Mouse (Mus musculus): ENCODE measurements at regions not wholly inside any gene's neighbourhood (a gene's known extent, or its start where the extent isn't known, plus 50 kb on each side); places are given as distances from the start of the nearest gene placed in this dataset.
A peak's percentile ranks its signal among the peaks of the same experiment; 100 is the strongest.

GRCm38 (mm10) chr12:28054444-28054843, 497.8 kb downstream of the Dcdc2c start:
- H3K27ac ChIP-seq, result no peak overlapping the region
- H3K36me3 ChIP-seq, result no peaks in the 10 kb centered on the region
- ATAC-seq (ENCODE audit: low FRiP score, low read depth), result no peak
- no peaks in the 10 kb centered on the region for H3K9me3 ChIP-seq
- no peak overlapping the region for H3K4me2 ChIP-seq (replicated peaks)
- 92% methylated on average over 11 of the region's 11 CpGs for whole genome bisulfite sequencing
- H3K27me3 ChIP-seq, result no peaks in the 10 kb centered on the region
- no peak overlapping the region for H3K9ac ChIP-seq
- no peak overlapping the region for H3K4me3 ChIP-seq
- H3K4me1 ChIP-seq, result no peaks in the 10 kb centered on the region

GRCm38 (mm10) chr12:28047989-28048388, 504.2 kb downstream of the Dcdc2c start:
- 69% methylated on average over 4 of the region's 4 CpGs for WGBS
- Histone ChIP-seq H3K4me3 (no peak overlapping the region), H3K27ac (no peak overlapping the region), H3K9me3 (no peaks in the 10 kb centered on the region), H3K4me2 (replicated peaks) (no peak overlapping the region), H3K36me3 (no peaks in the 10 kb centered on the region), H3K4me1 (no peaks in the 10 kb centered on the region), H3K27me3 (no peaks in the 10 kb centered on the region), H3K9ac (no peak overlapping the region)
- ATAC-seq (ENCODE audit: low FRiP score, low read depth), result no peak

GRCm38 (mm10) chr12:28038161-28038911, 513.9 kb downstream of the Dcdc2c start:
- Histone ChIP-seq H3K9me3 (no peaks in the 10 kb centered on the region), H3K4me2 (replicated peaks) (no peak overlapping the region), H3K36me3 (no peaks in the 10 kb centered on the region), H3K4me1 (no peaks in the 10 kb centered on the region), H3K4me3 (no peak overlapping the region), H3K27ac (no peak overlapping the region), H3K9ac (no peak overlapping the region), H3K27me3 (no peaks in the 10 kb centered on the region)
- WGBS, result 68% methylated on average over 7 of the region's 7 CpGs
- ATAC-seq (ENCODE audit: low FRiP score, low read depth), result no peak

- no peak for ATAC-seq (ENCODE audit: low FRiP score, low read depth)
- Histone ChIP-seq H3K9me3 (no peaks in the 10 kb centered on the region), H3K36me3 (no peaks in the 10 kb centered on the region), H3K4me1 (no peaks in the 10 kb centered on the region), H3K4me3 (no peak overlapping the region), H3K4me2 (replicated peaks) (no peak overlapping the region), H3K9ac (no peak overlapping the region), H3K27ac (no peak overlapping the region), H3K27me3 (no peaks in the 10 kb centered on the region)
- 76% methylated on average over 2 of the region's 2 CpGs for WGBS
Measured at GRCm38 (mm10) chr12:27999170-27999569, 553.0 kb downstream of the Dcdc2c start.

- 55% methylated on average over 3 of the region's 3 CpGs for WGBS
- Histone ChIP-seq H3K27ac (no peak overlapping the region), H3K4me2 (replicated peaks) (no peak overlapping the region), H3K4me3 (no peak overlapping the region), H3K9ac (no peak overlapping the region), H3K9me3 (no peaks in the 10 kb centered on the region), H3K36me3 (no peaks in the 10 kb centered on the region), H3K4me1 (no peaks in the 10 kb centered on the region), H3K27me3 (no peaks in the 10 kb centered on the region)
- no peak for ATAC-seq (ENCODE audit: low FRiP score, low read depth)
Measured at GRCm38 (mm10) chr12:27992152-27992551, 560.0 kb downstream of the Dcdc2c start.

GRCm38 (mm10) chr12:27984261-27984841, 567.8 kb downstream of the Dcdc2c start:
- Histone ChIP-seq H3K4me2 (replicated peaks) (no peak overlapping the region), H3K27me3 (no peaks in the 10 kb centered on the region), H3K4me3 (no peak overlapping the region), H3K9ac (no peak overlapping the region), H3K4me1 (no peaks in the 10 kb centered on the region), H3K36me3 (no peaks in the 10 kb centered on the region), H3K9me3 (no peaks in the 10 kb centered on the region), H3K27ac (no peak overlapping the region)
- WGBS, result 82% methylated on average over 3 of the region's 3 CpGs
- ATAC-seq (ENCODE audit: low FRiP score, low read depth), result no peak

GRCm38 (mm10) chr12:27978257-27978931, 573.8 kb downstream of the Dcdc2c start:
- no peak overlapping the region for H3K9ac ChIP-seq
- H3K4me2 ChIP-seq (replicated peaks), result peak overlapping the region; percentile 21
- no peak overlapping the region for H3K27ac ChIP-seq
- H3K36me3 ChIP-seq, result no peaks in the 10 kb centered on the region
- WGBS, result 33% methylated on average over 8 of the region's 8 CpGs
- no peak overlapping the region for H3K4me3 ChIP-seq
- peaks cover 18% of the 10 kb centered on the region for H3K4me1 ChIP-seq
- H3K27me3 ChIP-seq, result no peaks in the 10 kb centered on the region
- ATAC-seq (ENCODE audit: low FRiP score, low read depth), result no peak
- no peaks in the 10 kb centered on the region for H3K9me3 ChIP-seq

- H3K4me3 ChIP-seq, result no peak overlapping the region
- no peaks in the 10 kb centered on the region for H3K36me3 ChIP-seq
- 57% methylated on average over 9 of the region's 9 CpGs for WGBS
- no peak overlapping the region for H3K9ac ChIP-seq
- H3K27ac ChIP-seq, result no peak overlapping the region
- no peak for ATAC-seq (ENCODE audit: low FRiP score, low read depth)
- no peaks in the 10 kb centered on the region for H3K9me3 ChIP-seq
- peaks cover 18% of the 10 kb centered on the region for H3K4me1 ChIP-seq
- H3K27me3 ChIP-seq, result no peaks in the 10 kb centered on the region
- H3K4me2 ChIP-seq (replicated peaks), result no peak overlapping the region
Measured at GRCm38 (mm10) chr12:27977548-27978256, 574.5 kb downstream of the Dcdc2c start.

GRCm38 (mm10) chr12:27962908-27963307, 589.3 kb downstream of the Dcdc2c start:
- Histone ChIP-seq H3K4me2 (replicated peaks) (no peak overlapping the region), H3K36me3 (no peaks in the 10 kb centered on the region), H3K9me3 (no peaks in the 10 kb centered on the region), H3K4me3 (no peak overlapping the region), H3K27ac (no peak overlapping the region), H3K27me3 (no peaks in the 10 kb centered on the region), H3K4me1 (peaks cover 6% of the 10 kb centered on the region; the same call in 1 of the 2 replicates), H3K9ac (no peak overlapping the region)
- WGBS, result 51% methylated on average over 3 of the region's 3 CpGs
- no peak for ATAC-seq (ENCODE audit: low FRiP score, low read depth)

- Histone ChIP-seq H3K4me2 (replicated peaks) (no peak overlapping the region), H3K36me3 (no peaks in the 10 kb centered on the region), H3K9ac (no peak overlapping the region), H3K4me3 (no peak overlapping the region), H3K9me3 (no peaks in the 10 kb centered on the region), H3K27ac (no peak overlapping the region), H3K4me1 (peaks cover 6% of the 10 kb centered on the region; the same call in 1 of the 2 replicates), H3K27me3 (no peaks in the 10 kb centered on the region)
- ATAC-seq (ENCODE audit: low FRiP score, low read depth), result no peak
- WGBS, result 40% methylated on average over 6 of the region's 6 CpGs
Measured at GRCm38 (mm10) chr12:27960064-27960463, 592.1 kb downstream of the Dcdc2c start.

GRCm38 (mm10) chr12:27947646-27948045, 604.6 kb downstream of the Dcdc2c start:
- WGBS, result 18% methylated on average over 3 of the region's 3 CpGs
- H3K27me3 ChIP-seq, result no peaks in the 10 kb centered on the region
- no peaks in the 10 kb centered on the region for H3K9me3 ChIP-seq
- no peaks in the 10 kb centered on the region for H3K36me3 ChIP-seq
- no peak overlapping the region for H3K4me3 ChIP-seq
- H3K4me1 ChIP-seq, result peaks cover 27% of the 10 kb centered on the region
- no peak overlapping the region for H3K27ac ChIP-seq
- H3K4me2 ChIP-seq (replicated peaks), result no peak overlapping the region
- no peak overlapping the region for H3K9ac ChIP-seq
- no peak for ATAC-seq (ENCODE audit: low FRiP score, low read depth)

GRCm38 (mm10) chr12:27946866-27947459, 604.6 kb upstream of the Sox11 start:
- H3K4me1 ChIP-seq, result peaks cover 27% of the 10 kb centered on the region
- H3K36me3 ChIP-seq, result no peaks in the 10 kb centered on the region
- H3K27me3 ChIP-seq, result no peaks in the 10 kb centered on the region
- no peaks in the 10 kb centered on the region for H3K9me3 ChIP-seq
- no peak overlapping the region; the same call in 1 of the 2 replicates for H3K27ac ChIP-seq
- H3K9ac ChIP-seq, result no peak overlapping the region
- 19% methylated on average over 7 of the region's 7 CpGs for WGBS
- ATAC-seq (ENCODE audit: low FRiP score, low read depth), result no peak
- no peak overlapping the region for H3K4me2 ChIP-seq (replicated peaks)
- H3K4me3 ChIP-seq, result no peak overlapping the region

Data from limb, embryonic 13.5 days (tissue).